Mouse (Mus musculus) myocyte (in vitro differentiated cells): ENCODE results near the gene Creg1. TPM values are rescaled to one million over a fixed set of nuclear protein-coding genes. Genes with fewer than 3 reads are reported as not detected.

Experiments
- H3K27me3 ChIP-seq: one replicate; pipeline ENCODE4 v1.6.1; 2011; ENCODE audit not compliant: control insufficient read depth, insufficient read depth, insufficient read length
- H3K36me3 ChIP-seq: one replicate; pipeline ENCODE4 v1.6.1; 2011; ENCODE audit not compliant: control insufficient read depth, insufficient read depth
- H3K4me2 ChIP-seq: one replicate; pipeline ENCODE4 v1.6.1; 2011; ENCODE audit warnings: low read depth, control low read depth
- H3K4me3 ChIP-seq: one replicate; pipeline ENCODE4 v1.5.1; 2011; ENCODE audit warnings: mild to moderate bottlenecking, control low read depth, moderate library complexity
- H3K79me2 ChIP-seq: one replicate; pipeline ENCODE4 v1.6.1; 2011; ENCODE audit not compliant: control insufficient read depth, insufficient read depth
- H3ac ChIP-seq: one replicate; pipeline ENCODE4 v1.6.1; 2011; ENCODE audit not compliant: control insufficient read depth, insufficient read length
- CEBPB ChIP-seq: IDR thresholded peaks from 2 replicates; pipeline ENCODE4 v1.6.1; 2011; ENCODE audit warnings: mild to moderate bottlenecking, moderate library complexity; ENCODE audit not compliant: poor library complexity, insufficient read depth, severe bottlenecking
- E2F4 ChIP-seq: IDR thresholded peaks from one replicate; pipeline ENCODE4 v1.6.1; 2011; ENCODE audit warnings: mild to moderate bottlenecking, control low read depth, moderate library complexity; ENCODE audit not compliant: insufficient read depth
- MAX ChIP-seq: IDR thresholded peaks from one replicate; pipeline ENCODE4 v1.6.1; 2011; ENCODE audit warnings: low read depth, mild to moderate bottlenecking, control low read depth
- MYOD1 ChIP-seq, 3 experiments: IDR thresholded peaks; one replicate each; pipeline ENCODE4 v1.6.1; 2011; ENCODE audit warnings: control low read depth in 2 of 3, low read depth in 2 of 3, mild to moderate bottlenecking in 2 of 3, moderate library complexity in 1 of 3; ENCODE audit not compliant: insufficient read length in 2 of 3, control insufficient read depth in 1 of 3
- MYOG ChIP-seq, 3 experiments: IDR thresholded peaks; one replicate each; pipeline ENCODE4 v1.6.1; 2011; ENCODE audit warnings: control low read depth in 2 of 3, low read depth in 2 of 3, mild to moderate bottlenecking in 2 of 3; ENCODE audit not compliant: insufficient read length in 2 of 3, control insufficient read depth in 1 of 3, insufficient read depth in 1 of 3
- POLR2A ChIP-seq: IDR thresholded peaks from one replicate; pipeline ENCODE4 v1.6.1; 2011; ENCODE audit warnings: low read depth, mild to moderate bottlenecking, control low read depth, moderate library complexity; ENCODE audit not compliant: insufficient read length
- POLR2AphosphoS2 ChIP-seq: IDR thresholded peaks from one replicate; pipeline ENCODE4 v1.6.1; 2011; ENCODE audit warnings: low read depth, control low read depth; ENCODE audit not compliant: insufficient read length
- REST ChIP-seq: IDR thresholded peaks from one replicate; pipeline ENCODE4 v1.6.1; 2011; ENCODE audit warnings: mild to moderate bottlenecking, control low read depth, moderate library complexity; ENCODE audit not compliant: insufficient read depth, insufficient read length
- SRF ChIP-seq: IDR thresholded peaks from one replicate; pipeline ENCODE4 v1.6.1; 2011; ENCODE audit warnings: low read depth; ENCODE audit not compliant: control insufficient read depth, insufficient read length
- TCF12 ChIP-seq: IDR thresholded peaks from one replicate; pipeline ENCODE4 v1.6.1; 2011; ENCODE audit warnings: mild to moderate bottlenecking, control low read depth; ENCODE audit not compliant: poor library complexity, insufficient read depth, severe bottlenecking
- TCF3 ChIP-seq: IDR thresholded peaks from one replicate; pipeline ENCODE4 v1.6.1; 2011; ENCODE audit warnings: low read depth, control low read depth; ENCODE audit not compliant: insufficient read length
- USF1 ChIP-seq: IDR thresholded peaks from one replicate; pipeline ENCODE4 v1.6.1; 2011; ENCODE audit warnings: low read depth, mild to moderate bottlenecking, control low read depth, moderate library complexity
- polyA plus RNA-seq: library from polyadenylated mRNA; unstranded; fragments of >200 nt; fragmentation: generic; extraction: Trizol; gene quantifications from one replicate; pipeline ENCODE4 v1.2.1, GENCODE M21; 2012; ENCODE audit warnings: missing spikeins

Creg1 gene
- polyA plus RNA-seq, 1 experiment: 18.7 TPM

DNA sequence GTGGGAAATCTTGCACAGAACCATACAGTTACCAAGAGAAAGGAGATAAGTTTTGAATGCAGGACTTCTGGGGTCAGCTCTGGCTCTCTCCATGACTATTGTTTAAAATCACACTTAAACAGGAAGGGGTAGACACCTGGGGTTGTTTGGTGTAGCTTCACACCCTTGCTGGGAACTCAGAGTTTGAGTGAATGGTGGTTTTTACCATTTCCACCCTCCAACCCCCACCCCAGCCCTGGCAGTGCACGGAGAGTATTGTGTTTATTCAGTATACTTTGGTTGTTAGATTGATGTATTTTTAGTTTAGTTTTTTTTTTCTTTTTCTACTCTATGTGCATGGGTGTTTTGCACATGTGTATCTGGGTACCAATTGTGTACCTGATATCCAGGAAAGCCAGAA lies 33.4 kb upstream of the Creg1 start:
- TF ChIP-seq MAX: no peak
- no peak for TF ChIP-seq CEBPB
- no peak for TF ChIP-seq MYOD1 (IDR thresholded peaks at IDR 0.05; ENCODE audit: control insufficient read depth in 1 of 3, insufficient read length in 2 of 3, low read depth in 2 of 3)
- Histone ChIP-seq H3ac (no peak overlapping the region), H3K27me3 (peaks cover 15% of the 10 kb centered on the region), H3K4me3 (no peak overlapping the region), H3K4me2 (no peak overlapping the region), H3K36me3 (no peaks in the 10 kb centered on the region), H3K79me2 (no peaks in the 10 kb centered on the region)

DNA sequence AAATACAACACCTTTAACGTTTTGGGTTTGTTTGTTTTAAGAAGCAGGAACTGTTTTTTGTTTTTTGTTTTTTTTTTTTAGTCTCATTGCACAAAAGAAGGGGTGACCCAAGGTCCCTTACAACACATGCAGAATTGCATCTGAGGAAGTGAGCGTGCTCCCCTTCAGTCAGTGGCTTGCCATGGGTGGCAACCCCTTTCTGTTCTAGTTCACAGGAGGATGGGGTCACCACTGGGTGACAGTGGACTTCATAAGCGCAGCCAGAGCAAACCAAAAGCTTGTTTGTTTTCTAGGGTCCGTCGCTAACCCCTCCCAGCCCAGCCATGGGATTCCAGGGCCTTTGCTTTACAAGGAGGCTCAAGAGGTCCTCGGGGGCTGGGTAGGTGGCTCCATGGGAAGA lies 32.0 kb upstream of the Creg1 start:
- Histone ChIP-seq H3K4me2 (no peak overlapping the region), H3ac (no peak overlapping the region), H3K36me3 (no peaks in the 10 kb centered on the region), H3K4me3 (no peak overlapping the region), H3K27me3 (peaks cover 11% of the 10 kb centered on the region), H3K79me2 (no peaks in the 10 kb centered on the region)
- TF ChIP-seq REST: no peak
- no peak for TF ChIP-seq POLR2A
- no peak for TF ChIP-seq MYOD1 (IDR thresholded peaks at IDR 0.05; ENCODE audit: control insufficient read depth in 1 of 3, insufficient read length in 2 of 3, low read depth in 2 of 3)
- no peak for TF ChIP-seq MAX
- TF ChIP-seq MYOG (IDR thresholded peaks at IDR 0.05; ENCODE audit: control insufficient read depth in 1 of 3, insufficient read depth in 1 of 3, insufficient read length in 2 of 3, low read depth in 2 of 3): no peak
- no peak for TF ChIP-seq SRF
- no peak for TF ChIP-seq CEBPB
- TF ChIP-seq TCF12: no peak
- no peak for TF ChIP-seq E2F4
- no peak for TF ChIP-seq TCF3

DNA sequence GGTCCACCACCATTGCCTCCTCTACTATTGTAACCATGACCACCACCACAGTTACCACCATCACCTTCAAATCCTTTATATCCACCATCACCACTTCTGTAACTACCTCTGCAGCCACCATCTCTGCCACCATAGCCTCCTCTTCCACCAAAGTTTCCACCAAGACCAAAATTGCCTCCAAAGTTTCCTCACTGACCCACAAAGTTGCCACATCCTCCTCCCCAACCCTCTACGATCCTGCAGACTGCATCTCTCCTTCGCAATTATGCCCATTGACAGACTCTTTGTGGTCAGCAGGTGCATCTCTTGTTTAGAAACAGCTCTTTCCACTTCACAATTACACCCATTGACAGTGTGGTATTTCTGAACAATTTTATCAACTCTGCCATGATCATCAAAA lies 28.7 kb upstream of the Creg1 start:
- Histone ChIP-seq H3ac (no peak overlapping the region), H3K79me2 (no peaks in the 10 kb centered on the region), H3K36me3 (no peaks in the 10 kb centered on the region), H3K27me3 (peaks cover 21% of the 10 kb centered on the region), H3K4me3 (no peak overlapping the region), H3K4me2 (no peak overlapping the region)
- TF ChIP-seq SRF (no peak), USF1 (no peak), MYOD1 (IDR thresholded peaks at IDR 0.05; ENCODE audit: control insufficient read depth in 1 of 3, insufficient read length in 2 of 3, low read depth in 2 of 3) (no peak), MAX (no peak), E2F4 (no peak), TCF3 (no peak), CEBPB (no peak), POLR2AphosphoS2 (no peak)

DNA sequence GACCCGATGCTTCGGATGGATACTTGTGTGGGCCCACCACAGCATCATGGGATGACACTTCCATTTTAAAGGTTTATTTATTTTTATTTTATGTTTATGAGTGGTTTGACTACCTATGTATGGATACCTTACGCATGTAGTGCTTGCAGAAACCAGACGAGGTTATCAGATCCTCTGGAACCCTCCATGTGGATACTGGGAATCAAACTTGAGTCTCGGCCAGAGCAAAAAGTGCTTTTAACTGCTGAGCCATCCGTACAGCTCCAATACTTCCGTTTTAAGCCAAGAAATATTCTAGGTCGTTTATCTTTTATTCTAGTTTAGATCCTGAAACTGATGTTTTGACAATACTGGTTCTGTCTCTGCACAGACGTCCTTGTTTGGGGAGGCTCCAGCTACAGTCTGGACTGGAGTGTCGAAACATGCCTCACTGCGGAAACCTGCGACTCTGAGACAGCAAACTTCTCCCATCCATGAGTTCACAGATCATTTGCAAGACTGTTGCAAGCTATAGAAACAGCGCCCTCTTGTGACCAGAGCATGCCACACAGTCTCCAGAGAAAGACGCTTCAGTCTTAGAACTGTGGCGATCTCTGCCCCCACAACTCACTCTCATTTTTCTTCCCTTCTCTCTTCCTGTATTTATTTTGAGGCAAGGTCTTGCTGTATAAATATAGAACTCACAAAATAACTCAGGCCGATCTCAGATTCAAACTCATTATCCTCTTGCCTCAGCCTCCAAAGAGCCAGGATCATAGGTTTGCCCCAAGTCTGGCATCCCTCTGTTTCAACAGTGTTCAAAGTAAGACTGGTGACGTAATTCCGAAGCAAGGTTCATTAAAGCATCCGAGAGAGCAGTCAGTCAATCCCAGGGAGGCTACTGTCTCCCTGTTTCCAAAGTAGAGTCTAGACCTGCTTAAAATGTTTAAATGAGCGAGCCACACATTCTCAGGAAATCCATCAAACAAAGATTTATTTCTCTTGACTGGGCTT lies 27.4 kb upstream of the Creg1 start:
- peaks cover 27% of the 10 kb centered on the region for H3K27me3 ChIP-seq
- TF ChIP-seq MYOD1 (IDR thresholded peaks at IDR 0.05; ENCODE audit: control insufficient read depth in 1 of 3, insufficient read length in 2 of 3, low read depth in 2 of 3) (no peak), MAX (no peak), POLR2A (no peak), MYOG (IDR thresholded peaks at IDR 0.05; ENCODE audit: control insufficient read depth in 1 of 3, insufficient read depth in 1 of 3, insufficient read length in 2 of 3, low read depth in 2 of 3) (no peak), TCF12 (no peak), TCF3 (no peak), SRF (no peak), USF1 (no peak)
- no peak overlapping the region for H3K4me3 ChIP-seq
- no peaks in the 10 kb centered on the region for H3K36me3 ChIP-seq
- H3ac ChIP-seq: no peak overlapping the region
- H3K79me2 ChIP-seq: no peaks in the 10 kb centered on the region
- peak overlapping the region; percentile 57 for H3K4me2 ChIP-seq

DNA sequence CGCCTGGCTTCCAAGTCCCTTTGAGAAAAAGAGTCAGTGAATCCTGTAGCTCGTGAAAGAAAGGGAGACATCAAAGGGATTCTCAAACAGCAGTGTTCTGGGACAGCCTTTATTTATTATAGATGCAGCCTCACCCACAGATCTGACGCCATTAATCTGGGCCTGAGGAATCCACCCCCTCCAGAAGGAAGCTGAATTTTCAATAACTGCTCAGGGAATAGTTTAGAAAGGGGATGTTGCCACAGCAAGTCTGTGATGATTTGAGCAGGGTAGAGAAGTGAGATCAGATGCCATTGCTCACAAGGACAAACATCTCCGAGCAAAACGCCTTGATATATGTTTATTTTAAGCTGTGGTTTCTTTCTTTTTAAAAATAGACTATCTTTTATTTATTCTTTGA lies 26.1 kb upstream of the Creg1 start:
- Histone ChIP-seq H3K79me2 (no peaks in the 10 kb centered on the region), H3K27me3 (peaks cover 27% of the 10 kb centered on the region), H3K4me3 (no peak overlapping the region), H3K4me2 (no peak overlapping the region), H3K36me3 (no peaks in the 10 kb centered on the region), H3ac (no peak overlapping the region)
- no peak for TF ChIP-seq TCF3
- no peak for TF ChIP-seq E2F4
- TF ChIP-seq POLR2A: no peak
- TF ChIP-seq REST: no peak
- no peak for TF ChIP-seq TCF12
- TF ChIP-seq MYOD1 (IDR thresholded peaks at IDR 0.05; ENCODE audit: control insufficient read depth in 1 of 3, insufficient read length in 2 of 3, low read depth in 2 of 3): no peak
- no peak for TF ChIP-seq MAX
- no peak for TF ChIP-seq MYOG (IDR thresholded peaks at IDR 0.05; ENCODE audit: control insufficient read depth in 1 of 3, insufficient read depth in 1 of 3, insufficient read length in 2 of 3, low read depth in 2 of 3)
- no peak for TF ChIP-seq SRF
- TF ChIP-seq POLR2AphosphoS2: no peak
- TF ChIP-seq USF1: no peak
- no peak for TF ChIP-seq CEBPB
